Mouse (Mus musculus): ENCODE results near the gene Ppfibp1.

Ppfibp1 gene

DNA sequence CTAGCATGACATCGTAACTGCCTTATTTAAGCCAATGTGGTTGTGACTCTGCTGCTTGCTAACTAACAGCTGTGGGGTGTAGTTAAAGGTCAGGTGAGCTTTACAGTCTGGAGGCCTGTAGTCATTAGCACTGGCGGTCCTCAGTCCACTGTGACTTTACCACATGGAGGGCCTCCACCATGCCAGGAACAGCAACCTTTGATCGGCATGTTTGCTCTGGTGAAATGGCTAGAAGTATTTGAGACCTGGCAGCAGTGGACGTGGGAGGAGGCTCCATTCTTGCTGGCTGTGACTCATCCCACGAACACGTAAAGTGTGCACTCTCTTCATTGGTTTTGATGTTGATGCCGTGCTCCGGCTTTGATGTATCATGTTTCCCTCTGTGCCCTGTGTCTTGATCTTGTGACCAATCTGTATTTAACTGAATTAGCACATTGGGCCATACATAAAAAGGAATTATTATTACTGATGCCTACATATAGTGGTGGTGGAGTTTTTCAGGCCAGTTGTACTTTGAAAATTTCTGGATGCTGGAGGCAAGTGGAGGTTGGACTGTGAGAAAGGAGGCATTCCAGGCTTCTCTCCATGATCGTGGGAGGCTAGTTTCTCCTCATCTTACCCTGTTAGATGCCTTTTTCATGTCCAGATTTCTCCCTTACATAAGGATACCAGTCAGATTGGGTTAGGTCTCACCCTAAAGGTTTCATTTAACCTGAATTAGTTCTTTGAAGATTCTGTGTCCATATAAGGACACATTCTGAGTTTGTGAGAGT is 71.8 kb downstream of the Ppfibp1 start:
- DNase-seq (ENCODE audit: low spot score in 2 of 2): no peak

GRCm38 (mm10) chr6:146960956-146961355 is 72.7 kb downstream of the Ppfibp1 start:
- no peak for DNase-seq (ENCODE audit: low spot score in 2 of 2)

- no peak for DNase-seq (ENCODE audit: low spot score in 2 of 2)
Observed at GRCm38 (mm10) chr6:146961832-146962481, 73.7 kb downstream of the Ppfibp1 start.

- DNase-seq (ENCODE audit: low spot score in 2 of 2): no peak
Observed at GRCm38 (mm10) chr6:146963396-146964150, 75.3 kb downstream of the Ppfibp1 start.

DNA sequence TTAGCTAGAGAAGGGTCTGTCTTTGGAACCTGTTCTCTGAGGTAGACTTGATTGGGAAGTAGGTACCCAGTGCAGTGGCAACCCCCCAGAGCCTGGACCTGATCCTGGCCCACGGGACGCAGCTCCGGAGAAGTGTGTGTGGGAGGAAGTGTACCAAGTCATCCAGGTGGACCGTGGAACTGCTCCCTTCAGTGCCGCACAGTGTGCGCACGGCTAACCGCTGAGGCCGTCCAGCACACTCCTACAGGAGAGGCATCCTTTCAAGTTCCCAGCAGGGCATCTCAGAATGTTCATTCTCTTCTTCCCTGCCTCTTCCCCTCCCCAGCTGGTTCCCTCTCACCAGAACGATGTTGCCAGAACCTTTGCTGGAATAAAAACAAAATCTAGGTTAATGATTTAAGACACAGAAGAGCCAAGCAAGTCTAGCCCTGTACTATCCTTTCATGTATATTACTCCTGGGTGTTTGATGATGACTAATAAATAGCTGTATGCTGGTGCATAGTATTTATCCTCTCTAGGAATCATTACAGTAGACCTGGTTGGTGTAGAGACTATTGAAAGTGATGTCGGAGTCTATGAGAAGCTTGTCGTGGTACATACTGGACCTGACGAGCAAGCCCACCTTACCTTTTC is 77.0 kb downstream of the Ppfibp1 start:
- no peak for DNase-seq (ENCODE audit: low spot score in 2 of 2)

GRCm38 (mm10) chr6:146966446-146967019 is 78.2 kb downstream of the Ppfibp1 start:
- DNase-seq (ENCODE audit: low spot score in 2 of 2): no peak

DNA sequence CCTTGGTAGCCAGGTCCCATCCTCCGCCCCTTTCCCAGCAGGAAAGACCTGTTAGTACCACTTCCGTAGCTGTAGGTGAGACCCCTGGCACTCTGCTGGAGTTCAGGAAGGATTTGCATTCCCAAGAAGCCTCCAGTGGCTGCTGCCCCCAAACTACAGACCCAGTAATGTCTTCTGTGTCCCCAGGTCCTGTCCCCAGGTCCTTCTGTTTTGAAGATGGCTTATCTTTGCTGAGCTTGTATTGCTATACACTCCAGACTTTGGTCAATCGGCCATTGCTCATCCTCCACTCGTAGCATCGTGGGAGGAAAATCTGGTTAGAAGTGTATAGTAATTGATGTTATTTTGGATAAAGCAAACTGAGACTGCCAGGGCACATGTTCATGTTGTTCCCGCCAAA is 79.5 kb downstream of the Ppfibp1 start:
- DNase-seq (ENCODE audit: low spot score in 2 of 2): no peak

- no peak for DNase-seq (ENCODE audit: low spot score in 2 of 2)
Observed at GRCm38 (mm10) chr6:146970811-146971210, 82.5 kb downstream of the Ppfibp1 start.

DNA sequence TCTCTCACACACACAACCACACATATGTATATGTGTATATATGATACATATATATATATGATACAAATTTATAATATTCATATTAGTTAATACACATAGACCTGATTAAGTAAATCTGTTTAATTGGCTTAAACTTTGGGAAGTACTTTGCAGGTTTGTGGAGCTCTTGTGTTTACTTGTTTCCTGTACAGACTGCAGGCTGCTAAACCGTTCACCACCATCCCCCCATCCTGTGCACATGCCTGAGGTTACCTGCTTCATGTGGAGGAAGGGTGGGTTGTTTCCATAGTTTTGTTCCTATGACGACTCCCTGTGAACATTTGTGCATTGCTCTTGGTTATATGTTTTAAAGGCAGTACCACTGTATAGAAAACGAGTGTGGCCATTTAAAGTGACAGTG is 83.1 kb downstream of the Ppfibp1 start:
- DNase-seq (ENCODE audit: low spot score in 2 of 2): no peak

- DNase-seq (ENCODE audit: low spot score in 2 of 2): no peak
Observed at GRCm38 (mm10) chr6:146972009-146972408, 83.7 kb downstream of the Ppfibp1 start.

DNA sequence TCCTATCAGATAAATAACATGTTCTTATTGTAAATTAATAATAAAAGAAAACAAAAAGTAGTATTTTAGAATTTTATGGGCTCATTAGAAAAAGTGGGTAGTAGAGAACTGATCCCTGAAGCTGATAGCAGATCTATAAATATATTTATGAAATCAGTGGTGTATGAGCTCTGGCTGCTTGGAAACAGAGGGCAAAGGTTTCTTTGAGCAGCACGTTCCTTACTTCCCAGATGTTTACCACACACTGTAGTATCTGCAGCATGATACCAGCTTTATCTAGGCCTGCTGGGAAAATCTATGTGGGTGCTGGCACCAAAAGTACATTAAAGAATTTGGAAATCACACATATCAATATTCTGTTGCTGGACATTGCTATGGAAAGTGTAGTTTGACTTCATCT is 84.5 kb downstream of the Ppfibp1 start:
- no peak for DNase-seq (ENCODE audit: low spot score in 2 of 2)

GRCm38 (mm10) chr6:146973406-146973805 is 85.1 kb downstream of the Ppfibp1 start:
- no peak for DNase-seq (ENCODE audit: low spot score in 2 of 2)

- no peak for DNase-seq (ENCODE audit: low spot score in 2 of 2)
Observed at GRCm38 (mm10) chr6:146973830-146974229, 85.5 kb downstream of the Ppfibp1 start.

DNA sequence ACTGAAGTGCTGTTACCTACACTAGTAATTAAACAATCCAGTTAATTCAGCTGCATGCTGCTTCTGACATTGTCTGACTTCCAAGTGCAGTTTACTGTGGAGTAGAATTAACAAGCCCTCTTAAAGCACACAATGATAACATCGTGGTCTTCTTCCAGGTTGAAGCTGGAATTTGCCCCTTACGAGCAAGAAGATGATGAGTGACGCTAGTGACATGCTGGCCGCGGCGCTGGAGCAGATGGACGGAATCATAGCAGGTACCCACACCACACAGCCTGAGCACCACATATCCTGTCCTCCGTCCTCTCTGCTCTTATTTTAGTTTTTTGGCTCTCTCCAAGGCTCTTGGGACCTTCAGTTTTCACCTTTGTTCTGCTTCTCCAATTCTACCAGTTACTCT is 88.2 kb downstream of the Ppfibp1 start:
- no peak for DNase-seq (ENCODE audit: low spot score in 2 of 2)

DNA sequence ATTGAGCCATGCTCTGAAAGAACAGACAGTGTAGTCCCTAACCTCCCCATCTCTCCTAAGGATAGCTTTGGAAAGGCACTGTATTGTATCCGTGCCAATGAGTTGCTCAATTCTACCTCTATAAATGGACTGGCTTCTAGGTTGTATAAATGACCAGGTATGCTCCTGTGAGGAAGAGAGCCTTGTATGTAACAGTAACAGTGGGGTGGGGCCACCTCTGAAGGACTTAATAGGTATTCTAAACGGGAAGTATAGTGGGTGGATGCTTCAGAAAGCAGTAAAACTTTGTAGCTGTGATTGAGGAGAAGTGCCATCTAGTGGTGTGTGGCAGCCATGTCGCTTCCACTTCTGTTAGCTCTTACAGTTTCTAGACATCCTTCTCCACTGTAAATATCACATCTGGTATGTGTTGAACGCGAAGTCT is 90.4 kb downstream of the Ppfibp1 start:
- no peak for DNase-seq (ENCODE audit: low spot score in 2 of 2)

DNA sequence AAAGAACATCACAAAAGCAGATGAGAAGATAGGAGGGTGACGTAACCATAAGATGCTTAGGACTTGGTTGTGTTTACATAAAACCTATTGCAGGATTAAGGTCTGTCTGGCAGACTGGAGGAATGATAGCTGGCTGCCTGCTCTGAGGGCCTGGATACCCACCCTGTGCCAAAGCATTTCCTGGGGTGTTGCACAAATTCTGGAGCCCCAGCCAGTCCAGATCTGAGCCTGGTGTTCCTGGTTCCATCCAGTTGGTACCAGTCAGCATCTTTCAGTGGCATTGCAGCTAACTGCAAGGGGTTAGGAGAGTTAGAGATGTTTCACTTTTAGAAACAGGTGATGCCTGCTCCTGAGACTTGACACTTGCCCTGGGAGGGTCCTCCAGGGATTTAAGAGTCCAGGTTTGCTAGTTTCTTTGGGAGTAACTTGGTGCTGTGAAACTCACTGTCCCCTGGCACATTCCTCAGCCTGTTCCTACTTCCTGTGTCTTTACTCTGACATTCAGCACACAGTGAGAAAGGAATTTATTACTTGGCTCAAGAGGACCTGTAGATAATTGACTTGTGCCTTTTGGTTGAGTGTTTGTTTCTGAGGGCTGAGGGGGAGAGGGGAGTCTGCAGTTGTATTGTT is 90.9 kb downstream of the Ppfibp1 start:
- no peak for DNase-seq (ENCODE audit: low spot score in 2 of 2)

DNA sequence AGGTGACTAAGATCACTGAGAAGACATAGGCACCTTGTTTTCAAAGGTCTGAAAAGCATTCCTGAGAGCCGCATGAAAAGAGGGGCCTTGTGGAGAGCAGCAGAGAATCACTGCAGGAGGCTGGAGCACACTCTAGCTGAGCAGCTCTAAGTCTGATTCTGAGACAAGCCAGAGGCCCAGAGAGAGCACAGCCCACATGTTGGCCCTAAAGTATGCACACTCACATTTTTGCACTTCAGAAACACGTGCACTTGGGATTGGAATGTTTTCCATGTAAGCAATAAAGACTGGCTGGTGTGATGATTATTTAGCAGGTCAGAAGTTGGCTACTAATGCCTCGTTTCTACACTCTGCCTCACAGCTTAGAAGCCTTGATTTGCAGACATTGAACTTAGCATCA is 91.7 kb downstream of the Ppfibp1 start:
- DNase-seq (ENCODE audit: low spot score in 2 of 2): no peak

- DNase-seq (ENCODE audit: low spot score in 2 of 2): no peak
Observed at GRCm38 (mm10) chr6:146981249-146981835, 93.1 kb downstream of the Ppfibp1 start.

DNA sequence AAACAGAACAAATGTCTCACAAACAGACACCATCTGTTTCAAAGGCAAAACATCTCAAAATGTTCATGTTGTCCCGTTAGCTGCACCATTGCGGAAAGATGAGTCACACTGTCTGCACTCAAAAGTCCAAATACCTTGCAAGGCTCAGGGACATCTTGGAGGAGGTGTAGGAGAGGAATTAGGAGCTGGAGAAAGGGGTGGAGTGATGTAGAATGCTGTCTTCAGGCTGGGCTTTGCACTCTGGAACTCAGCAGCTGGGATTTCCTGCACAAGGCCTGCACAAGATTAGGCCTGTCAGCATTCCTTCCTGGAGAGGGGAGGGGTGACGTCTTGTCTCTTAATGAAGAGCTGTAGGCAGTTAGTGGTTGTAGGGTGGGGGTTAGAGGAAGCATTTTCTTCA is 96.3 kb downstream of the Ppfibp1 start:
- no peak for DNase-seq (ENCODE audit: low spot score in 2 of 2)

DNA sequence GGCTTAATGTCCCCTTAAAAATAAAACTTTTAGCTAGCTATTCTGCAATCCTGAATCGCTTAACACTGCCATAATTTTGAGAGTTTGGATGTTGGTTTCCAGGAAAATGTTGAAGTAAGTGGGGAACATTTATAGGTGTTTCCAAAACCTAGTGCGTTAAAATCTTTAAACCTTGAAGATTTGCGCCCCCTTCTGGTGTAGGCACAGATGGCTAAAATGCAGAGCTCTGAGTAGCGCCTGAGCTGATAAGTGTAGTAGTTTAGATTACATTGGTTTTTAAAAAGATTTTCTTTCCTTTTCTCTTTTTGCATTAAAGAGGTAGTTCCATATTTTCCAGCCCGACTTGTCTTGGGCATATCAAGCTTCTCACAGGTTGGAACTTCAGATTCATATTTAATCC is 105.9 kb downstream of the Ppfibp1 start:
- peak; percentile 68 to 83 for DNase-seq (ENCODE audit: low spot score in 2 of 2)

GRCm38 (mm10) chr6:146995391-146995790 is 107.1 kb downstream of the Ppfibp1 start:
- DNase-seq (ENCODE audit: low spot score in 2 of 2): no peak

Measured in right cerebral cortex, postnatal 10 days (tissue).